Mouse (Mus musculus): Measurements from ENCODE around the gene Alox5. TPM values are rescaled to one million over a fixed set of nuclear protein-coding genes. Genes with fewer than 3 reads are reported as not detected.

The Alox5 gene
- polyA plus RNA-seq, 1 experiment from 2014 or later, result 9.0 TPM

DNA sequence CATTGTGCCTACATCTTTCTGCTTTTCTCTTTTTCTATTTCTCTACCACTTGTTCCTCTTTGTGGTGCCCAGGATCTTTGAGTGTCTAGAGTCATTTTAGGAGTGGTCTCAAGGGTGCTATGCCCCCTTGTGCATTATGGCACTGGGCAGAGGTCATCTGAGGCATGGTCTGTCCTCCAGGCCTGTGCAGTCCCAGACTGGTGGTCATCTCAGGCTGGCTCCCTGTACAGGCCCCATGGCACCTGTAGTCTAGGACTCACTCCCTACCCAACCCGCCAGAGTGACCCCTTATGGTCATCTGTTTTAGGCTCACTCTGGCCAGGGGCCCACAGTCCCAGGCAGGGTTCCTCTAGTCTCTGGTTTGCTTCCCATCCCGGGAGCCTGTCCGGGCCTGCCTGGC is 89.5 kb downstream of the Alox5 start:
- H3K9ac ChIP-seq (ENCODE audit: low read depth, low read length), result no peak overlapping the region
- WGBS, result 90% methylated on average over 3 of the region's 3 CpGs
- peaks cover 22% of the 10 kb centered on the region for H3K4me1 ChIP-seq (replicated peaks; ENCODE audit: control insufficient read depth, insufficient read depth, low read length)

DNA sequence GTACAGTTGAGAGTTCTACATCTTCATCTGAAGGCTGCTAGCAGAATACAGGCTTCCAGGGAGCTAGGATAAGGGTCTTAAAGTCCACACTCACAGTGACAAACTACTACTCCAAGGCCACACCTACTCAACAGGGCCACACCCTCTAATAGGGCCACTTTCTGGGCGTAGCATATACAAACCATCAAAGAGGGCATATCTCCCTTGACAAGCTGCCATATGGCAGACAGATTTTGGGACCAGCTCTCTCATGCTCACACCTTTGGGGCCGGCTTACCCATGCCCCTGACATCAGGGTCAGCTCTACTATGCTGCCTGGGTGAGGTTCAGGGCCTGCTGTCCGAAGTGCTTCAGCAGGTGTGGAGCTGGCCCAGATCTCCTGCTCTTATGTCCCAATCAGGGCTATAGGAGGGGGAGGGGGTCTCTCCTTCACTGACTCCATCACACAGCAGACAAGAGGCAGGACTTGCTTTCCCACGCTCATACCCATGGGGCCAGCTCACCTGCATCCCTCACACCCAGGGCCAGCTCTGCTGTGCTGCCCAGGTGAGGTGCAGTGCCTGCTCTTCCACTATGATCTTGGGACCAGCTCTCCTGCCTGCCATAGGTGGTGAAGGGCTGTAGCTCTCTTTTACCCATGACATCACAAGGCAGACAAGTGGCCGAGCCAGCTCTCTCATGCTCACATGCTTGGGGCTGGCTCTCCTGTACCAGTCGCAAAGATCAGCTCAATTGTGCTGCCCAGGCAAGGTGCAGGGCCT is 90.6 kb downstream of the Alox5 start:
- H3K27me3 ChIP-seq (replicated peaks; ENCODE audit: control insufficient read depth, insufficient read depth, low read length), result no peaks in the 10 kb centered on the region
- DNase-seq (ENCODE audit: low spot score) (no peak), ATAC-seq (replicated peaks; ENCODE audit: low FRiP score) (peak; percentile 95)
- no peaks in the 10 kb centered on the region for H3K36me3 ChIP-seq (ENCODE audit: control insufficient read depth, insufficient read depth, low read length)
- H3K9me3 ChIP-seq (ENCODE audit: control insufficient read depth, low read length), result no peaks in the 10 kb centered on the region
- H3K27ac ChIP-seq (ENCODE audit: low read depth, low read length), result no peak overlapping the region
- H3K4me2 ChIP-seq, result no peak overlapping the region; the same call in 1 of the 2 replicates
- peaks cover 22% of the 10 kb centered on the region for H3K4me1 ChIP-seq (replicated peaks; ENCODE audit: control insufficient read depth, insufficient read depth, low read length)
- WGBS, result 77% methylated on average over 6 of the region's 6 CpGs
- no peak overlapping the region for H3K4me3 ChIP-seq (ENCODE audit: low read depth, low read length)
- no peak overlapping the region for H3K9ac ChIP-seq (ENCODE audit: low read depth, low read length)

More for the DNA sequence above, 89.5 kb downstream of the Alox5 start:
- no peak for DNase-seq (ENCODE audit: low spot score)
- Histone ChIP-seq H3K27ac (ENCODE audit: low read depth, low read length) (no peak overlapping the region), H3K4me3 (ENCODE audit: low read depth, low read length) (no peak overlapping the region), H3K27me3 (replicated peaks; ENCODE audit: control insufficient read depth, insufficient read depth, low read length) (no peaks in the 10 kb centered on the region), H3K9me3 (ENCODE audit: control insufficient read depth, low read length) (no peaks in the 10 kb centered on the region), H3K36me3 (ENCODE audit: control insufficient read depth, insufficient read depth, low read length) (no peaks in the 10 kb centered on the region), H3K4me2 (no peak overlapping the region)
- ATAC-seq (replicated peaks; ENCODE audit: low FRiP score), result no peak

DNA sequence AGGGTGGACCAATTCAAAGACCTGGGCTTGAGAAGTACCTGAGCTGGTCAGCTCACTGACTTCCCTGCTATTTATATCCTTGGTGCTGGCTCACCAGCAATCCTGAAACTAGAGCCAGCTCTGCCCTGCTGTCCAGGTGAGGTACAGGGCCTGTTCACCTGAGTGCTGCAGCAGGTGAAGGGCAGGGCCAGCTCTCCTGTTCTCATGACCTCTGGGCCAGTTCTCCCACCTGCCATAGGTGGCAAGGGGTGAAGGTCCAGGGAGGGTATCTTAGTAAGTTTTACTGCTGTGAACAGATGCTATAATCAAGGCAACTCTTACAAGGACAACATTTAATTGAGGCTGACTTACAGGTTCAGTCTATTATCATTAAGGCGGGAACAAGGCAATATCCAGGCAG is 91.2 kb downstream of the Alox5 start:
- ATAC-seq (replicated peaks; ENCODE audit: low FRiP score) (no peak; the same call in 1 of the 2 replicates), DNase-seq (ENCODE audit: low spot score) (no peak)
- Histone ChIP-seq H3K9me3 (ENCODE audit: control insufficient read depth, low read length) (no peaks in the 10 kb centered on the region), H3K27ac (ENCODE audit: low read depth, low read length) (no peak overlapping the region), H3K4me2 (no peak overlapping the region; the same call in 1 of the 2 replicates), H3K27me3 (replicated peaks; ENCODE audit: control insufficient read depth, insufficient read depth, low read length) (no peaks in the 10 kb centered on the region), H3K36me3 (ENCODE audit: control insufficient read depth, insufficient read depth, low read length) (no peaks in the 10 kb centered on the region), H3K4me3 (ENCODE audit: low read depth, low read length) (no peak overlapping the region), H3K4me1 (replicated peaks; ENCODE audit: control insufficient read depth, insufficient read depth, low read length) (peaks cover 22% of the 10 kb centered on the region), H3K9ac (ENCODE audit: low read depth, low read length) (no peak overlapping the region)
- WGBS, result 76% methylated on average over 1 of the region's 1 CpGs

DNA sequence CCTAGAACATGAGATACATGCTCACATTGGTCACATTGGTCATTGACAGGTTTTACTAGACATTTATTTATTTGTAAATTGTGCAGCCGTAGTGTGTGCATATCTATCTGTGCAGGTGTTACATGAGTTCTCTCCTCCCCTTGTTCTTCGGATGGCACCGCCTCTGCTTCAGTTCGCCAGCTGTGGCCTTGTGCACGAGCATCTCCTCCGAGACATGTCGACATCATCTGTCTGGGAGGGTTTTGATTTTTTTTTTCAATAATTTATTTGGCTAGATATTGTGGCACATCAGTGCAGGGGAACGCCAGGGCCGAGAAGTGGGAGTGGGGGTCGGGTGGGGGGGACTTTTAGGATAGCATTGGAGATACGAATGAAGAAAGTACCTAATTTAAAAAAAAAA is 93.0 kb downstream of the Alox5 start:
- no peak overlapping the region for H3K27ac ChIP-seq (ENCODE audit: low read depth, low read length)
- 83% methylated on average over 11 of the region's 11 CpGs for WGBS
- H3K4me2 ChIP-seq, result no peak overlapping the region
- H3K4me3 ChIP-seq (ENCODE audit: low read depth, low read length), result no peak overlapping the region
- H3K9me3 ChIP-seq (ENCODE audit: control insufficient read depth, low read length), result no peaks in the 10 kb centered on the region
- no peak for DNase-seq (ENCODE audit: low spot score)
- H3K27me3 ChIP-seq (replicated peaks; ENCODE audit: control insufficient read depth, insufficient read depth, low read length), result no peaks in the 10 kb centered on the region
- H3K9ac ChIP-seq (ENCODE audit: low read depth, low read length), result no peak overlapping the region
- H3K36me3 ChIP-seq (ENCODE audit: control insufficient read depth, insufficient read depth, low read length), result no peaks in the 10 kb centered on the region
- H3K4me1 ChIP-seq (replicated peaks; ENCODE audit: control insufficient read depth, insufficient read depth, low read length), result peaks cover 17% of the 10 kb centered on the region
- no peak for ATAC-seq (replicated peaks; ENCODE audit: low FRiP score)

DNA sequence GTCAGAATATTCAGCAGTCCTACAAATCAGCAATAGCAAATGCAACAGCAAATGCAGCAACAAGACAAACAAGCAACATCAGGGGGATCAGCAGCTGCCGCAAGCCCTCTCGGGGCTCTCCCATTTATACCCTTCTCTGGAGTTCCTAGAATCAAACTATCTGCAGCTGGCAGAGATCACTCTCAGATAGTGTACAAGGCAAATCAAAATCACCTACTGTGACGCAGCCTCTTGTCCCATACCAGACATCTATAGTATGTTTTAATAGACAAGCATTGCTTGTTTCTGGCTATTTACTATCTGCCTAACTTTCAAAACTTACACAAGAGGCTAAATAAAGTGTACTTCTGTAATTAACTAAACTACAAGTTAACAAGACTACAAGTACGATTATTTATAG is 99.0 kb downstream of the Alox5 start:
- no peaks in the 10 kb centered on the region for H3K27me3 ChIP-seq (replicated peaks; ENCODE audit: control insufficient read depth, insufficient read depth, low read length)
- H3K4me1 ChIP-seq (replicated peaks; ENCODE audit: control insufficient read depth, insufficient read depth, low read length), result no peaks in the 10 kb centered on the region
- no peak overlapping the region for H3K27ac ChIP-seq (ENCODE audit: low read depth, low read length)
- no peak overlapping the region for H3K4me2 ChIP-seq
- no peak overlapping the region for H3K9ac ChIP-seq (ENCODE audit: low read depth, low read length)
- no peak for ATAC-seq (replicated peaks; ENCODE audit: low FRiP score)
- 77% methylated on average over 4 of the region's 4 CpGs for WGBS
- H3K4me3 ChIP-seq (ENCODE audit: low read depth, low read length), result no peak overlapping the region
- H3K9me3 ChIP-seq (ENCODE audit: control insufficient read depth, low read length), result no peaks in the 10 kb centered on the region
- no peaks in the 10 kb centered on the region for H3K36me3 ChIP-seq (ENCODE audit: control insufficient read depth, insufficient read depth, low read length)
- DNase-seq (ENCODE audit: low spot score), result no peak

DNA sequence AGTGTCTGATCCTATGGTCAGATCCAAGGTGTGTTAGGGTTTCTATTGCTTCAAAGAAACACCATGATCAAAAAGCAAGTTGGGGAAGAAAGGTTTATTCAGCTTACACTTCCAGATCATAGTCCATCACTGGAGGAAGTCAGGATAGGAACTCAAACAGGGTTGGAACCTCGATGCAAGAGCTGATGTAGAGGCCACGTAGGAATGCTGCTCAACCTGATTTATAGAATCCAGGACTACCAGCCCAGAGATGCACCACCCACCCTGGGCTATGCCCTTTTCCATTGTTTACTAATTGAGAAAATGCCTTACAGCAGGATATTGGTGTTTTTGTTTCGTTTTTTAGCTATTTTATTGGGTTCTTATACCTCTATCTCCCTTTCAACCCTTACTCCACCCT is 99.5 kb downstream of the Alox5 start:
- WGBS, result 80% methylated on average over 3 of the region's 3 CpGs
- Histone ChIP-seq H3K9ac (ENCODE audit: low read depth, low read length) (no peak overlapping the region), H3K4me2 (no peak overlapping the region), H3K9me3 (ENCODE audit: control insufficient read depth, low read length) (no peaks in the 10 kb centered on the region), H3K27ac (ENCODE audit: low read depth, low read length) (no peak overlapping the region), H3K27me3 (replicated peaks; ENCODE audit: control insufficient read depth, insufficient read depth, low read length) (no peaks in the 10 kb centered on the region), H3K4me1 (replicated peaks; ENCODE audit: control insufficient read depth, insufficient read depth, low read length) (no peaks in the 10 kb centered on the region), H3K4me3 (ENCODE audit: low read depth, low read length) (no peak overlapping the region), H3K36me3 (ENCODE audit: control insufficient read depth, insufficient read depth, low read length) (no peaks in the 10 kb centered on the region)
- no peak for DNase-seq (ENCODE audit: low spot score)
- ATAC-seq (replicated peaks; ENCODE audit: low FRiP score), result no peak

Other genes starting within 250 kb of the Alox5 start
- gene Zfand4, start 197.0 kb downstream of the Alox5 start, polyA plus RNA-seq (2014; fragmentation: Nextera tagmentation; extraction: Ambion mirVana), result 7.3 and 7.9 TPM in 2 replicates
- gene March8, start 123.2 kb downstream of the Alox5 start, polyA plus RNA-seq (2014; fragmentation: Nextera tagmentation; extraction: Ambion mirVana), result 41.3 and 43.4 TPM in 2 replicates
- not detected in 2 replicates for gene Olfr211, start 27.9 kb upstream of the Alox5 start, polyA plus RNA-seq (2014; fragmentation: Nextera tagmentation; extraction: Ambion mirVana)
- not detected in 2 replicates for gene Olfr212, start 45.3 kb upstream of the Alox5 start, polyA plus RNA-seq (2014; fragmentation: Nextera tagmentation; extraction: Ambion mirVana)
- not detected in 2 replicates for gene Olfr213, start 77.3 kb upstream of the Alox5 start, polyA plus RNA-seq (2014; fragmentation: Nextera tagmentation; extraction: Ambion mirVana)
- 0.33 and 0.56 TPM in 2 replicates for gene Gm5580, start 90.0 kb upstream of the Alox5 start, polyA plus RNA-seq (2014; fragmentation: Nextera tagmentation; extraction: Ambion mirVana)
- gene Olfr214, start 93.1 kb upstream of the Alox5 start, polyA plus RNA-seq (2014; fragmentation: Nextera tagmentation; extraction: Ambion mirVana), result not detected in 2 replicates
- not detected in 2 replicates for gene Olfr215, start 123.0 kb upstream of the Alox5 start, polyA plus RNA-seq (2014; fragmentation: Nextera tagmentation; extraction: Ambion mirVana)
- gene Zfp422, start 167.8 kb upstream of the Alox5 start, polyA plus RNA-seq (2014; fragmentation: Nextera tagmentation; extraction: Ambion mirVana), result 92.5 and 98.5 TPM in 2 replicates
- gene Depp1, start 189.4 kb upstream of the Alox5 start, polyA plus RNA-seq (2014; fragmentation: Nextera tagmentation; extraction: Ambion mirVana), result 5.3 and 6.1 TPM in 2 replicates
- gene Rassf4, start 212.8 kb upstream of the Alox5 start, polyA plus RNA-seq (2014; fragmentation: Nextera tagmentation; extraction: Ambion mirVana), result 4.8 and 4.9 TPM in 2 replicates

All from liver, embryonic 11.5 days (tissue).